Mouse (Mus musculus): ENCODE results near the gene Lama5. TPM values are rescaled to one million over a fixed set of nuclear protein-coding genes. Genes with fewer than 3 reads are reported as not detected.

Lama5 gene
- 0.06 TPM in 1 of 4 replicates, not detected in the others for total RNA-seq (2023)

DNA sequence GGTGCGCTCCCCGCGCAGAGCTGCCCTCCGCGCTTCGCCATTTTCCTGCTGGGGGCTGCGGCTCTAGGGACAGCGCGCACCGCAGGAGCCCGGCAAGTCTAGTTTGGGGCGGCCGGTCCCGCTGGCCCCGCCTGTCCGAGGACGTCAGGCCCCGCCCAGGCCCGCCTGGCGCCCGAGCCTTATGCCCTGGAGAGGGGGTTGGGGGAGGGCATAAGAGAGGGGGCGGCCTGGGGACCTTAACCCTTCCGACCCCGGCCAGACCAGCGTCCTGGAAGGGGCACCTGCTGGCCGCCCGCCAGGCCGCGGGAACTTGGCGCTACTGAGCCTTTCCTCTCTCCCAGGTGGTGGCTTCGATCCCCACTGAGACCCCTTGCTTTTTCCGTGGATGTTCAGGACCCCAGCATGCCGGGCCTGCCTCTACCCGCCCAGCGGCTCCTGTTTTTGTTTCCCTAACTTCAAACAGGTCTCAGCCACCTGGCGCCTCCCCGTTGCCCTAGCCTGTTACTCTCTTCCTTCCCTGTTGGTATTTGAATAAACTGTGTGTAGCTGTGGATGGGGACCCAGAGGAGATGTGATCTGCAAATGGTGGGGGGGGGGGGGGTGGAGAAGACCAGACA, at the start of gene Lama5:
Gene Lama5 (minus strand): TSS at position 98 of the 617 bp plus-strand sequence.

DNA sequence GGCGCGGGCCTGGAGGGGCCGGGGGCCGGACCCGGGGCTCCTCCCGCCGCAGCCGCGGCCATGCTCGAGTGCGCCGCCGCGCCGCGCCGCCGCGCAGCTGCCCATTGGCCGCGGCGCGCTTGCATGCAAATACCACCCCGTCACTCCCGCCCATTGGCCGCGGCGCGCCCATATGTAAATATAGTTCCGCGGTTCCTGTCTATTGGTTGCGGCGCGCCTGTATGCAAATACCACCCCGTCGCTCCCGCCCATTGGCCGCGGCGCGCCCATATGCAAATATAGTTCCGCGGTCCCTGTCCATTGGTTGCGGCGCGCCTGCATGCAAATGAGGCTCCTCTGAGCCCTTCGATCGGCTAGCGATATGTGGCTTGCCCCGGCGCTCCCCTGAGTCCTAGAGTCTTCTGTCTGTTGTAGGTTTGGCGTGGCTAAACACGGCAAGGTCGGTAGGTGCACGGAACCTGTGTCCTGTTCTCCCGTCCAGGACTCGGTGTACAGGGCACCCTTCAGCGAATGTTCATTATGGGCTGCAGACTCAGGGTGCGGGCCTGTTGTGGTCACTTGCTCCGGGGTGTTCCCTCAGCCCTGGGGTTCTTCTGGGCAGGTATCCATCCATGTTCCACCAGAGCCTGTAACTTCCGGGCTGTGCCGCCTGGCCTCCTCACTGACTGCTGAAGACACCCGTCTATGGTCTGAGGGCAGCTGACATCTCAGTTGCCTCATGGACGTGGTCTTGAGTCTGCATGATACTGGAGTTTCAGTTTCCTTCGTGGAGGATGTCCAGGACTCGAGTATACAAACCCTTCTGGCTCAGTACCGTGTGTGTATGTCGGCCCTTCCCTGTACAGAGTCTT, 48.0 kb upstream of the Lama5 start, which contains the start of gene Cables2:
Gene Cables2 (minus strand): TSS at position 103 of the 851 bp plus-strand sequence.

DNA sequence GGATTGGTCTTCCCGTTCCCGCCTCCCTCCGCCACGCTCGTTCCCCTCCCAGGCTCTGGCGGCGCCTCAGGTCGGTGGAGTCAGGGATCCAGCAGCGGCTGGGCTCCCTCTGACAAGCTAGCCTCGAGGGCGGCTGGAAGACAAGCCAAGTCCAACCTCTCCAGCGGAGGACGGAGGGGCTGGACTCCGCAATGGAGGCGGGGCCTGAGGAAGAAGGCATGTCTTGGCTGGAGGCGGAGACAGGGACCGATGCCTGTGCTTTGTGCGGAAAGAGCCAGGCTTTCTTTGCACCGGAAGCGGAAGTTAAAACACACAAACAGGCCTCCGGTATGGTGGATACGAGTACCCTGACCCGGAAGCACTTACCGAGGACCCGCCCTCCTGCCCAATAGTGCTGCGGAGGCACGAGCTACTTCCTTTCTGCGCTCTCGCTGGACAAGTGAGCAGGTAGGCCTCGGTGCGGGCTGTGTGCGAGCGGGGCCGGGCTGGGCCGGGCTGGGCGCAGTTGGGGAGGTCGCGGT, 31.4 kb upstream of the Lama5 start, which contains the start of gene Rps21:
Gene Rps21 (plus strand): TSS at position 377 of the 521 bp plus-strand sequence.

DNA sequence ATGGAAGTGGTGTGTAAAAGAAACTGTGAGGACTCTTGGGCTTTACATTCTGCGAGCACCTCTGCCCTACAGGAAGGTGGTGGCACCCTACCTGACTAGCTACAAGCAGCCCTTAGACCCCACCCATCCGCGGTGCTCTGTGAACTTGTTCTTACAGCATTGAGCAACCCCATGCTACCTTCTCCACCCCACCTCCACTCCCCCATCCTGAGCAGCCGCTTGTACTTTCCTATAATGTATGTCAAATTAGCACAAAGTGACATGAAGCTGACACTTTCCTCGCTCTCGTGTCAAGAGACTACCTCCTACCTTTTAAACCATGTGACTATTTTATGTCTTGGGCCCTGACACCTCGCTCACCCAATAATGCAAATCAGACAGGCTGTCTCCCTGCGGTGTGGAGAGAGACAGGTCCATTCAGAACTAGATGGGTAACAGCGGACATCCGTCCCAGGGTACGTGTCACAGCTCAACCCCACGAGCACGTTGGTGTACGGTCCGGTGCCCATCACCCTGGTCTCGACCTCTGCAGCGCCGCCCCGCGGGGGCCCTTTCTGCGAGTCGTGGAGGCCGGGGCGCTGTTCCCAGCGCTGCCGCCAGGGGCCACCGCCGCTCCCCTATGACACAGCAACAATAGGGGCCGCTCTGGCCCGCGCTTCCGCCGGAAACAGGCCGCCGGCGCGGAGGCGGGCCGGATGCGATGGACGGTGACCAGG, 54.7 kb downstream of the Lama5 start, which contains the start of gene Adrm1:
Gene Adrm1 (plus strand): TSS at position 680 of the 716 bp plus-strand sequence.

Other genes starting within 250 kb of the Lama5 start
- 38.2 to 44.6 TPM (median 39.9 TPM) in 4 replicates for gene Taf4, start 249.2 kb downstream of the Lama5 start, total RNA-seq (2023)
- gene Lsm14b, start 200.9 kb downstream of the Lama5 start, total RNA-seq (2023): 33.3 to 41.8 TPM (median 40.5 TPM) in 4 replicates
- 122 to 141 TPM (median 130 TPM) in 4 replicates for gene Psma7, start 183.4 kb downstream of the Lama5 start, total RNA-seq (2023)
- 6.1 to 9.2 TPM (median 7.2 TPM) in 4 replicates for gene Ss18l1, start 183.3 kb downstream of the Lama5 start, total RNA-seq (2023)
- gene Mtg2, start 155.3 kb downstream of the Lama5 start, total RNA-seq (2023): 15.7 to 18.8 TPM (median 18.5 TPM) in 4 replicates
- gene Hrh3, start 121.4 kb downstream of the Lama5 start, total RNA-seq (2023): not detected in 4 replicates
- 35.1 to 41.3 TPM (median 37.1 TPM) in 4 replicates for gene Osbpl2, start 106.6 kb downstream of the Lama5 start, total RNA-seq (2023)
- gene Adrm1, start 54.4 kb downstream of the Lama5 start, total RNA-seq (2023): 96.6 to 111 TPM (median 104 TPM) in 4 replicates
- 1,837 to 2,093 TPM (median 2,023 TPM) in 4 replicates for gene Rps21, start 31.5 kb upstream of the Lama5 start, total RNA-seq (2023)
- gene Cables2, start 47.6 kb upstream of the Lama5 start, total RNA-seq (2023): 66.2 to 79.5 TPM (median 71.5 TPM) in 4 replicates
- not detected in 4 replicates for gene Rbbp8nl, start 64.0 kb upstream of the Lama5 start, total RNA-seq (2023)
- gene Gata5, start 108.8 kb upstream of the Lama5 start, total RNA-seq (2023): not detected in 4 replicates
- gene Slco4a1, start 230.4 kb upstream of the Lama5 start, total RNA-seq (2023): 26.1 to 34.2 TPM (median 30.7 TPM) in 4 replicates

All from B cell, adult 62 days (primary cell).